Mouse (Mus musculus) brain, embryonic 14.5 days (tissue): ENCODE results near the gene Myh14. TPM values are rescaled to one million over a fixed set of nuclear protein-coding genes. Genes with fewer than 3 reads are reported as not detected.

Source experiments
- DNase-seq: peaks from one replicate; pipeline ENCODE4 v3.0.0-alpha.2; 2011; ENCODE audit warnings: low read depth
- CTCF ChIP-seq: fragments of 200-500 bp; IDR thresholded peaks from 2 replicates; pipeline ENCODE4 v1.5.1; 2012; ENCODE audit warnings: inconsistent platforms, mild to moderate bottlenecking, moderate library complexity, borderline replicate concordance; ENCODE audit not compliant: insufficient read depth, insufficient read length; ENCODE audit errors: extremely low read depth
- POLR2A ChIP-seq: fragments of 200-500 bp; IDR thresholded peaks from 2 replicates; pipeline ENCODE4 v1.6.1; 2012; ENCODE audit warnings: mild to moderate bottlenecking, inconsistent platforms, borderline replicate concordance; ENCODE audit not compliant: poor library complexity, insufficient read depth, insufficient read length, severe bottlenecking; ENCODE audit errors: extremely low read depth
- polyA plus RNA-seq: library from polyadenylated mRNA; depleted of rRNA; stranded (reverse); fragments of >200 nt; gene quantifications from 2 replicates; pipeline ENCODE4 v1.2.3, GENCODE M21; 2012

Myh14 gene
- polyA plus RNA-seq, 1 experiment = 1.8 TPM

- no peak for DNase-seq
- TF ChIP-seq POLR2A (no peak), CTCF (no peak)
These were observed 18.7 kb upstream of the Myh14 start for GRCm38 (mm10) chr7:44689331-44689730.

DNA sequence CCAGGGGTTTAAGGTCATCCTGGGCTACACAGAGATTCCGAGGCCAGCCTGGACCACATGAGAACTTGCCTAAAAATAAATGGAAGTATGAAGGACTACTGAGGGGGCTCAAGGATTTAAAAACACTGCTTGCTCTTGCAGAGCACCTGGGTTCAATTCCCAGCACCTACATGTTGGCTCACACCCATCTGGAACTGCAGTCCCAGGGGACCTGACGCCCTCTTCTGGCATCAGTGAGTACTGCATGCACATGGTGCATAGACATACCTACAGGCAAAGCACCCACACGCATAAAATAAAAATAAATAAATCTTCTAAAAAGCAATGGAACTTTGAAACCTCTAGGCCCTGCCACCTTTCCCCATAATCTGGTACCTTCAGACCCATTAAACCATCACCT, 18.2 kb upstream of the Myh14 start:
- DNase-seq = no peak
- TF ChIP-seq CTCF (peak; percentile 38; the same call in 1 of the 2 replicates), POLR2A (no peak)

DNA sequence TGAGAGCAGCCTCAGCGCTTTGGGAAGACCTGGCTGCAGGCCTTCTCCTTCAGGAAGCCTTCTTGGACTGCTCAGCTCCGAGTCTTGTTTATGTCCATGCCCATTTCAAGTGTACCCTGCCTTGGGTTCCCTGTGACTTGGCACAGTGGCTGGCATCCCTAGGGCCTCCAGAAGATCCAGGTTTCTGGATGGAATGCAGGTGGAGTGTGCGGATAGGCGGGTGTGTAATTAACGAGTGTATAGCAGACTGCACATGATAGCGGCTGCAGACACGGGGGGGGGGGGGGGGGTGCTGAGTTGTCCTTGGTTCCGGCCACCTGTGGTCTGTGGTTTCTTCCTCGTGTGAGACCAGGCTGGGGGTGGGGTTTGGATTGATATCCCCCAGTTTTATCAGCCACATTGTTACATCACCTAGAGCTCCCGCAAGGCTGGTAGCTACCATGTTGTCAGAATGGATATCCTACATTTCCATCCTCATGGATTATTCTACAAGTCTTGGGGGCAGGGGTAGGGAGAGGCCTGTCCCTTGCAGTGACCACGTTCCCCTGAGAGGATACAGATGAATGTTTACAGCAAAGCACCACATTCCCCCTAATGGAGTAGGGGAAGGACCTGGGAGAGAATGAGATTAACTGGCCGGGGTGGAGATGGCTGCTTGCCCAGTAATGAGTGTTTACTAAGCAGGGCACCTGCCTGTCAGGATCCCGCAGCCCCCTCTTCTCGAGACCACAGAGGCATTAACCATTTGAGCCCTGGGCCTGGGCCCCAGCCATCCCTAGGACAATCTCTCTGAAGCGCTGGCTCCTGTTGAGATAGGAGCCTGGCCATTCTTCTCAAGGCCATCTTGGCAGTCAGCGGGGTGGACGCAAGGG, 15.1 kb upstream of the Myh14 start:
- TF ChIP-seq CTCF = no peak
- no peak for TF ChIP-seq POLR2A
- DNase-seq = peak; percentile 88

GRCm38 (mm10) chr7:44683656-44684055, 13.0 kb upstream of the Myh14 start:
- TF ChIP-seq CTCF (no peak), POLR2A (no peak)
- no peak for DNase-seq

GRCm38 (mm10) chr7:44676611-44677010, 6.0 kb upstream of the Myh14 start:
- DNase-seq = peak; percentile 60
- TF ChIP-seq CTCF = no peak

GRCm38 (mm10) chr7:44676126-44676525, 5.5 kb upstream of the Myh14 start:
- TF ChIP-seq POLR2A = no peak
- TF ChIP-seq CTCF = no peak
- DNase-seq = peak; percentile 8

DNA sequence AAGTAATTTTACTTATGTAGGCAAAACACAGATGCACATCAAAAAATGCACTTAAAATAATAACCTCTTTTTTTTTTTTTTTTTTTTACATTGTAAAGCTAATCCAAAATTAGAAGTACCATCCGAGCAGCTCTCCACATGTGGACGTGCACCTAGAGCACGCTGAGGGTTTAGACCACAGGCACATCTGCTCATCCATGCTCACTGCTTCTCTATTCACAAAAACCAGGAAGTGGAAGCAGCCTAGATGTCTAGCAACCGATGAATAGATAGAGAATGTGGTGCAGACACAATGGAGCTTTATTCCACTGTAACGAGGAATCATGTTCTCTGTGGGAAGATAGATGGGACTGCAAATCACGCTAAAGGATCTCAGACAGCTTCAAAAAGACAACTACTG, 4.5 kb upstream of the Myh14 start:
- TF ChIP-seq POLR2A (no peak), CTCF (no peak)

GRCm38 (mm10) chr7:44674511-44674910, 3.9 kb upstream of the Myh14 start:
- TF ChIP-seq CTCF (peak; percentile 23; the same call in 1 of the 2 replicates), POLR2A (no peak)
- no peak for DNase-seq

More for the DNA sequence above, 4.5 kb upstream of the Myh14 start:
- no peak for DNase-seq

- DNase-seq = no peak
- TF ChIP-seq CTCF (no peak), POLR2A (no peak)
These were observed 1.6 kb upstream of the Myh14 start for GRCm38 (mm10) chr7:44672193-44672592.

DNA sequence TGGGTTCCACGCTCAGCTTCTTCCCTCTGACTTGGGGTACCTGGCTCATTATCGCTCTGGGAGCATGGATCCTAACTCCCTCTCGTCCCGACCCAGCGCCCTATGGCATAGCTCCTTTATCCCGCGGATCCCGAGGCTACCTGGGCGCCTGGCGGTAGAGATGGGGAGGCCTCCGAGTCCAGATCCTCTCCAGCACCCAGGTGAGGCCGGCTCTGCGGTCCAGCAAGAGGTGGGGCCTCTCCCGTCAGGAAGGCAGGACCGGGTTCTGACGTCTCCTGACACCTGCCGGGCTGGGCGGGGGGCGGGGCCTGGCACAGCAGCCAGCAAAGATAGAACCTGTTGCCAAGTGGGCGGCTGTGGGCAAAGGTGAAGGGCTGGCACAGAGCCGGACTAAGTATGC, 1.5 kb downstream of the Myh14 start:
- DNase-seq = no peak
- no peak for TF ChIP-seq POLR2A
- TF ChIP-seq CTCF = no peak

DNA sequence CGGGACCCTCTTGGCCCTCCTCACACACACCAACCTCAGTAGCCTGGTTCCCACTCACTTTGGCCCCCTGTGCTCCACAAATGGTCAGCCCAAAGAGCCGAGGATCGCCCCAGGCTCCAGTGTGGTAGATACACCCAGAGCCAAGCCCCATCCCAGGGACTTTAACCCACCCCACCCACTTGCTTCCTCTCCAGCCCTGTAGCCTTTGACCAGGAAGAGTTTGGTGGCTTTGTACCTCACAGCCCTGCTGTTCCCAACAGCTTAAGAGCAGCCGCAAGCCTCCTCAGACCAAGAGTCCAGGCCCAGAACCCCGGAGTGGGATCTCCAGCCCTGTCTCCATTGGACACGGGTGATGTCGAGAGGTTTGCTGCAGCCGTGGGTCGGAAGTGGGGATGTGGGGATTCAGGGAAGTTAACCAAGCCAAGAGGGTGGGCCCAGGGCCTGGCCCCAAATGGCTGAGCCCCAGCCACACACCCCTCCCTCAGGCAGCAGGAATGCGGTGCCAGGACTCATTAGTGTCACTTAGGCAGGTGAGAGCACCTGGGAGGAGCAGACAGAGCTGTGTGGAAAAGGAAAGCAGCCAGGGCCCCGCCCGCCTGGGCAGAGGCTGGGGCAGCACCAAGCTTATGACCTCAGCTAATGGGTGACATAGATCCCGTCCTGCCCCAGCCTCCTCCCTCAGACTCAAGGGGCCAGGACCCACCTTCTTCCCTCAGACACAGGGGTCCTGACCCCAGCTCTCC, 2.5 kb downstream of the Myh14 start:
- DNase-seq = no peak
- TF ChIP-seq POLR2A (no peak), CTCF (no peak)

DNA sequence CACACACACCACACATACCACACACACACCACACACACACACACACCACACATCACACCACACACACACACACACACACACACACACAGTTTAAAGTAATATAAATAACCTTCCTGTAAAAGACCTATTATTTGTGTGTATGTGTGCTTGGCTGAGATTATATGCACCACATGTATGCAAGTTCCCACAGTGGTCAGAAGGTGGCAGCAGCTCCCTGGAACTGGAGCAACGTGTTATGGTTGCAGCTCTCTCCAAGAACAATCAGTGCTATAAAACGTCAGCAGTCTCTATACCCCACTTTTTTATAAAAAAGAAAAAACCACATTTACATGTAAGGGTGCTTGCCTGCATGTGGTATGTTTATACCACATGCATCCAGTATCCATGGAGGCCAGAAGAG, 4.2 kb downstream of the Myh14 start:
- TF ChIP-seq CTCF = 0 out of 2 replicates have a peak, but pooled peaks have one; percentile 14
- no peak for TF ChIP-seq POLR2A
- DNase-seq = no peak

- no peak for DNase-seq
- no peak for TF ChIP-seq CTCF
- no peak for TF ChIP-seq POLR2A
These were observed 5.9 kb downstream of the Myh14 start for GRCm38 (mm10) chr7:44664731-44665130.
